Mouse (Mus musculus): ENCODE measurements around the gene Adamts15. TPM values are rescaled to one million over a fixed set of nuclear protein-coding genes. Genes with fewer than 3 reads are reported as not detected.

Gene Adamts15
- 31.9 and 39.2 TPM in 2 replicates for polyA plus RNA-seq (2015; fragmentation: Nextera tagmentation; extraction: Ambion mirVana)

DNA sequence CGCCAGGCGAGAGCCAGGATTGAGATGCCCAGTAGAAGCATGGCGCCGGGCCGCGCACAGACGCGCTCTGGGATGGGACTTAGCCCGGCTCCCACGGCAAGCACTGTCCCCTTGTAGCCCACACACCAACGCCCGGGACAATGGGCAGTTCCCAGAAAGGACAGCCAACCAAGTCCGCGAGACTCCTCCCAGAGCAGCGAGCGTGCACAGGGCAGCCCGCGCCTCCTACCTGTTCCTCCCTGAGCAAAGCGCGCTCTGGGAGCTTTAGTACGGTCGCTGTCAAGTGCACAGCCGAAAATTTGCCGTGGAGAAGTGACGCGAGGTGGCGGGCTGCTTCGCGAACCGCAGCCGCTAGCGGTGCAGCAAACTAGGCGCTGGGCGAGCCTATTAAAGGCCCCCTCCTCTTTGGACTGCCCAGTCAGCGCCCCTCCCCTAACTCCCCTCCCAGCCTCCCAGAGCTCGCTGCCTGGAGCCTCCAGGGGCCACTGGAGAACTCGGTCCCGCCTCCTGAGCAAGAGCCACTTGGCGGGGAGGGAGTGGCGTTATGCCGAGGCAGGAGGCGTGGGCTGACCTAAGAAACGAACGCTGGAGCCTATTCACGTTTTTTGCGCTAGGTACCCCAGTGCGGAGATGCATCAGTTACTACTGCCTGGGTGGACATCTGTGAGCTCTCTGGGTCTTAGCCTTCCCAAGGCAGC is at the start of gene Adamts15:
Adamts15 (minus strand) TSS at position 256 of the 698 bp plus-strand sequence.
- peak within 1 kb of the TSS; percentile 66 for H3K4me3 ChIP-seq
- no peaks in the 10 kb centered on the region for H3K9me3 ChIP-seq
- peaks cover 41% of the 10 kb centered on the region for H3K4me1 ChIP-seq
- under 1% methylated on average over 46 of the region's 47 CpGs for WGBS
- peaks cover 32% of the 10 kb centered on the region for H3K27me3 ChIP-seq
- no peaks in the 10 kb centered on the region; the same call in 1 of the 2 replicates for H3K36me3 ChIP-seq
- H3K4me2 ChIP-seq (replicated peaks): peak within 1 kb of the TSS; percentile 93
- peak within 1 kb of the TSS; percentile 78 for H3K9ac ChIP-seq
- ATAC-seq (ENCODE audit: low FRiP score, low read depth): peak; percentile 91
- peak within 1 kb of the TSS; percentile 67; the same call in 1 of the 2 replicates for H3K27ac ChIP-seq

DNA sequence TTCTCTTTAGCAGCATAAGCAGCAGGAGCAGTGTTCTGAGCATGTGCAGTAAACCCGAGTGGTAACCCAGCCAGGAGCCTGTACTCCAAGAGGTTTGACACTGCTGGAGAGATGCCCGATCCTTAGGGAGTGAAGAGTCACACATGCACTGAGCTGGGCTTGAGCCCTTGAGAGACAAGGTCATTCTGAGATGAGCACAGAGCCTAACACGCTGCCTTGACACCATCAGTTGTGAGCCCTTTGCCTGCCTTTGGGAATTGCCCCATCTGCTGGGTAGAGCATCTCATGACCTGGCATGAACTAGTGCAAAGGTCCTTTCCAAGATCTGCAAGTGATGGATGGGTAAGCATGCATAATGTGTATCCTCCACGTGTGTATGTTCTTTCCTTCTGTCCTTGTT is 49.7 kb upstream of the Adamts15 start:
- Histone ChIP-seq H3K4me3 (no peak overlapping the region), H3K4me2 (replicated peaks) (no peak overlapping the region), H3K9me3 (no peaks in the 10 kb centered on the region), H3K4me1 (peaks cover 13% of the 10 kb centered on the region), H3K9ac (no peak overlapping the region), H3K27ac (no peak overlapping the region), H3K27me3 (no peaks in the 10 kb centered on the region), H3K36me3 (no peaks in the 10 kb centered on the region)
- no peak for ATAC-seq (ENCODE audit: low FRiP score, low read depth)
- 56% methylated on average over 4 of the region's 4 CpGs for WGBS

DNA sequence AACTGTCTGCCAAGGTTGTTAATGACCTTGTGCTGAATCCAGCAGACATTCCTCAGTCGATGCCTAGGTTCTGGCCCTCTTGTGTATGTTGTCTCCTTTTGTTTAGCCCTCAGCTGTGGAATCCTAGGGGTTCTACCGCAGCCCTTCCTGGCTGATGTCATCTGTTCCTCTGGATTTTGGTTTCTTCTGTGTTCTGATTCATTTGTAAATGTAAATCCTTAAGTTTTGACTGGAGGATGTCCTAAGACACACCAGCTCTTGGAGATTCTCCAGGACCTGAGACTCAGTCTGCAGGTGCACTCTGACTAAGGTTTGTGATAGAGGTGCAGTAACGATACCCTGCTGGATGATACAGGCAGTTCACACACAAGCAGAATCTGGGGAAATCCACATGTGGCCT is 47.7 kb upstream of the Adamts15 start:
- H3K36me3 ChIP-seq: no peaks in the 10 kb centered on the region
- H3K4me1 ChIP-seq: peaks cover 15% of the 10 kb centered on the region
- no peaks in the 10 kb centered on the region for H3K27me3 ChIP-seq
- H3K9ac ChIP-seq: no peak overlapping the region
- H3K4me3 ChIP-seq: no peak overlapping the region
- no peak for ATAC-seq (ENCODE audit: low FRiP score, low read depth)
- no peak overlapping the region for H3K27ac ChIP-seq
- WGBS: 71% methylated on average over 3 of the region's 3 CpGs
- H3K9me3 ChIP-seq: no peaks in the 10 kb centered on the region
- H3K4me2 ChIP-seq (replicated peaks): no peak overlapping the region

DNA sequence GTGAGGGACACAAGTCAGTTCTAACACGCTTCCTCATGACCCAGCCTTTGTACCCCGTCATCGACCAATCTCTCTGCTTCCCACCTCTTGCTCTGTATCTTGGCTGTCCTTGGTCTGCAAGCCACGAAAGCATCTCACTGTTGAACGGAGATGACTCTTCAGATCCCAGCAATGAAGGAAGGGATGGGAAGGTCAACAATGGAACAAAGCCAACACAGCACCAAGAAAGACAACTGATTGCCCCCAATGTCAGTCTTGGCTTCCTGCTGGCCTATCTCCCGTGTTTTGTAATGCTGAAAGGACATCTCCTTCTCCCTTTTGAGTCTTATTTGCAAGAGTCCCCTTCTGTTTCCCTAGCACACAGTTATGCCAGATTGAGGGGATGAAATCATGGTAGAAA is 45.9 kb upstream of the Adamts15 start:
- Histone ChIP-seq H3K9me3 (no peaks in the 10 kb centered on the region), H3K4me2 (replicated peaks) (no peak overlapping the region), H3K4me1 (peaks cover 23% of the 10 kb centered on the region), H3K4me3 (no peak overlapping the region), H3K9ac (no peak overlapping the region), H3K27me3 (no peaks in the 10 kb centered on the region), H3K27ac (no peak overlapping the region), H3K36me3 (no peaks in the 10 kb centered on the region)
- 89% methylated on average over 6 of the region's 6 CpGs for WGBS
- no peak for ATAC-seq (ENCODE audit: low FRiP score, low read depth)

DNA sequence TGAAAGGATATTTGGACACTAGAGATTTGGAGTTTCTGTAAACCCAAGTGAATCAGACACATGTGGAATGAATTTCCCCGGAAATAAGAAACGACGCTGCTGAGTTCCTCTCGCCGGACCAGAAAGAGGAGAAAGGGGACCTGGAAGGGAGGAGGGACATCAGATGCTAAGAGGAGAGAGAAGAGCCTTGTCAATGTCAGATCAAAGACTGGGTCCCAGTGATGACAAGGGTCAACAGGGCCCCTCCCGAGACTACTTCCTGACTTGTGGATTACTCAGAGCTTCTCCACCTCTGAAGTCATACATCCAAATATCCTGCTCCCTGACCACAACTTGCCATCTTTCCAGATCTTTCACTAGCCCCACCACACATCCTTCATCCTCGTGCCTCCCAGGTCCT is 44.6 kb upstream of the Adamts15 start:
- Histone ChIP-seq H3K9me3 (no peaks in the 10 kb centered on the region), H3K9ac (no peak overlapping the region), H3K4me3 (no peak overlapping the region), H3K27me3 (no peaks in the 10 kb centered on the region), H3K36me3 (no peaks in the 10 kb centered on the region), H3K27ac (no peak overlapping the region), H3K4me2 (replicated peaks) (no peak overlapping the region), H3K4me1 (peaks cover 23% of the 10 kb centered on the region)
- ATAC-seq (ENCODE audit: low FRiP score, low read depth): no peak
- WGBS: 22% methylated on average over 7 of the region's 7 CpGs

DNA sequence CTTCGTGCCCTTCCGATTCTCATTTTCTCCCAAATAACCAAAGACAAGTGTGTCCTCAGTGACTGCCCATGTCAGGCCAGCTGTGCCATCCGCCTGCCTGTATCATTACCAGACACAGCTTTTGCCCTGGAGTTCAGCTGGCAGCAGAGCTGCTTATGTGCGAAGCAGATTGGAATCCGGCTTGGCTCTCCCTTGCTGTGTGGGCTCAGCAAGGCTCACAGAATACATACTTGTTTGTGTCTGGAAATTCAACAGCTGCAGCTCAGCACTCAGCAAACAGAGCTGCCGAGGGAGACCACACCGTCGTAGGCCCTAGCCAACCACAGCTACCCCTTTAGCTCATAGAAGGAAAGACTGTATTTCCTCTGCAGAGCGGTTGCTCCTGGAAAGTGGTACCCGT is 42.4 kb upstream of the Adamts15 start:
- no peak overlapping the region for H3K9ac ChIP-seq
- H3K36me3 ChIP-seq: no peaks in the 10 kb centered on the region
- peaks cover 23% of the 10 kb centered on the region for H3K4me1 ChIP-seq
- peak overlapping the region; percentile 23; the same call in 1 of the 2 replicates for H3K27ac ChIP-seq
- no peak overlapping the region for H3K4me3 ChIP-seq
- no peaks in the 10 kb centered on the region for H3K9me3 ChIP-seq
- ATAC-seq (ENCODE audit: low FRiP score, low read depth): peak; percentile 89
- WGBS: 54% methylated on average over 10 of the region's 10 CpGs
- 0 out of 2 replicates have a peak, but pooled peaks cover under 1% of the 10 kb centered on the region for H3K27me3 ChIP-seq
- no peak overlapping the region for H3K4me2 ChIP-seq (replicated peaks)

DNA sequence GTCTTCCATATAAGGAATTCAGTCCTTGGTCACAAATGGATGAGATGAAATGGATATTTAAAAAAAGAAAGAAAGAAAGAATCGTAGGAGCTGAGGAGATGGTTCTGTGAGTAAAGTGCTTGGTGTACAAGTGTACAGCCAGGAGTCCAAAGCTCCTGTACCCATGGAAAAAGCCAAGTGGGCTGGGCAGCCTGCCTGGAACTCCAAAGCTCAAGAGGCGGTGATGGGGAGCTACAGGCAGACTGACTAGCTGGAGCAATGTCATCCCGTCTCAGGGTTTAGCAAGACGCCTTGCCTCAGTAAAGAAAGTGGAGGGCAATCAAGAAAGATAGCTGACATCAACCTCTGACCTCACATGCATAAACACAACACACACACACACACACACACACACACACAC is 41.5 kb upstream of the Adamts15 start:
- Histone ChIP-seq H3K27ac (no peak overlapping the region), H3K27me3 (0 out of 2 replicates have a peak, but pooled peaks cover 5% of the 10 kb centered on the region), H3K4me3 (no peak overlapping the region), H3K9ac (no peak overlapping the region), H3K9me3 (no peaks in the 10 kb centered on the region), H3K36me3 (no peaks in the 10 kb centered on the region), H3K4me1 (peaks cover 23% of the 10 kb centered on the region), H3K4me2 (replicated peaks) (no peak overlapping the region)
- no peak for ATAC-seq (ENCODE audit: low FRiP score, low read depth)
- 86% methylated on average over 4 of the region's 4 CpGs for WGBS

DNA sequence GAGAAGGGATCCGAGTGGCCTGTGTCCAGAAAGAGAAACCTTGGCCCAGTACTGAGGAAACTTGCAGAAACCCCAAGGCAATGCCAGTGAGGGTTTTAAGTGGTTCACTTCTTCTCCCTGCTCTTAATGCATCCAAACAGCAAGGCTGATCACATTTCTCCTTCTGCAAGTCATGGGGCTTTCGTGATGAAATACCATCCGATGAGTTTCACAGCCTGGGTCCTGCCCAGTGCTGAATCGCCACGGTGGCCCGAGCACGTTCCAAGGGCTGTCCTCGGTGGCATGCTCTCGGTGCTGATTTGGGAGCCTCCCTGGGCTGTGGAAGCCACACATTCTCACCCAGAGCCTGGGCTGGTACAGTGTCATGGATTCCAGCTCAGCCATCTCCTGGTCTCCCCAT is 33.0 kb upstream of the Adamts15 start:
- 0 out of 2 replicates have a peak, but pooled peaks cover 11% of the 10 kb centered on the region for H3K27me3 ChIP-seq
- WGBS: 91% methylated on average over 9 of the region's 9 CpGs

DNA sequence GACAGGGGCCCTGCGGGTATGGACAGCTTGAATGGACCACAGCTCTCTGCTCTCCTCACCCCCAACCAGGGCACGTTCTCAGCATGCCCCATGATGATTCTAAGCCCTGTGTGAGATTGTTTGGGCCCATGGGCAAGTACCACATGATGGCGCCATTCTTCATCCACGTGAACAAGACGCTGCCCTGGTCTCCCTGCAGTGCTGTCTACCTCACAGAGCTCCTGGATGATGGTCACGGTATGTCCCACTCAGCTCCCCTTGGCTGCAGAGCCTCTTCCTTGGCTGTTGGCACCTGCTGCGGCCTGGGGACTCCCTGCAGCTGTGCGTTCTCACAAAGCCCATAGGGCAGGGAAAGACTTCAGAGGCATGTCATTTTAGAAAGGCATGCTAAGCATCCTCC is 31.0 kb upstream of the Adamts15 start:
- Histone ChIP-seq H3K4me1 (peaks cover 20% of the 10 kb centered on the region; the same call in 1 of the 2 replicates), H3K9me3 (no peaks in the 10 kb centered on the region), H3K9ac (no peak overlapping the region), H3K27ac (no peak overlapping the region), H3K4me2 (replicated peaks) (no peak overlapping the region), H3K4me3 (no peak overlapping the region), H3K27me3 (0 out of 2 replicates have a peak, but pooled peaks cover 6% of the 10 kb centered on the region), H3K36me3 (no peaks in the 10 kb centered on the region)
- WGBS: 55% methylated on average over 8 of the region's 8 CpGs
- ATAC-seq (ENCODE audit: low FRiP score, low read depth): no peak

More for the DNA sequence above, 33.0 kb upstream of the Adamts15 start:
- no peak overlapping the region for H3K4me3 ChIP-seq
- H3K9me3 ChIP-seq: no peaks in the 10 kb centered on the region
- no peak overlapping the region for H3K27ac ChIP-seq
- H3K4me2 ChIP-seq (replicated peaks): no peak overlapping the region
- no peak overlapping the region for H3K9ac ChIP-seq
- peaks cover 15% of the 10 kb centered on the region; the same call in 1 of the 2 replicates for H3K4me1 ChIP-seq
- no peaks in the 10 kb centered on the region for H3K36me3 ChIP-seq
- no peak for ATAC-seq (ENCODE audit: low FRiP score, low read depth)

DNA sequence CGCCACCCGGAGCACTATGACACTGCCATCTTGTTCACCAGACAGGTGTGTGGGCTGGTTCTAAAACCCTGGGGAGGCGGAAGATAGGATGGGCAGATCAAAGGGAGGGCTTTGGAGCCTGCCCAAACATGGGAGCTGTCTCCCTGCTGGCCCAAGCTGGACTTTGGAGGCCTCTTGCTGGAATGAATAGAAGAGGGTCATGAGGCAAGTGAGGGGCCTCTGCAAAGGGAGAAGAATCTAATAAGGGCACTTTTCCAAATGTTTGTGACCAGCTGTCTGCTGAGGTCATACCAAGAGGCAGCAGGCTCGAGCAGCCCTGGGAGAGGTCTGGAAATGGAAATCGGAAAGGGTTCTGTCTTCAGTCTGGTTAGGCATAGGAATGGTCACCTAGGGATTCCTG is 29.2 kb upstream of the Adamts15 start:
- WGBS: 77% methylated on average over 5 of the region's 5 CpGs
- H3K4me1 ChIP-seq: peaks cover 20% of the 10 kb centered on the region; the same call in 1 of the 2 replicates
- peaks cover 19% of the 10 kb centered on the region for H3K27me3 ChIP-seq
- no peak overlapping the region for H3K27ac ChIP-seq
- no peaks in the 10 kb centered on the region for H3K9me3 ChIP-seq
- no peak overlapping the region for H3K4me2 ChIP-seq (replicated peaks)
- no peak for ATAC-seq (ENCODE audit: low FRiP score, low read depth)
- no peak overlapping the region for H3K4me3 ChIP-seq
- no peaks in the 10 kb centered on the region for H3K36me3 ChIP-seq
- H3K9ac ChIP-seq: no peak overlapping the region

DNA sequence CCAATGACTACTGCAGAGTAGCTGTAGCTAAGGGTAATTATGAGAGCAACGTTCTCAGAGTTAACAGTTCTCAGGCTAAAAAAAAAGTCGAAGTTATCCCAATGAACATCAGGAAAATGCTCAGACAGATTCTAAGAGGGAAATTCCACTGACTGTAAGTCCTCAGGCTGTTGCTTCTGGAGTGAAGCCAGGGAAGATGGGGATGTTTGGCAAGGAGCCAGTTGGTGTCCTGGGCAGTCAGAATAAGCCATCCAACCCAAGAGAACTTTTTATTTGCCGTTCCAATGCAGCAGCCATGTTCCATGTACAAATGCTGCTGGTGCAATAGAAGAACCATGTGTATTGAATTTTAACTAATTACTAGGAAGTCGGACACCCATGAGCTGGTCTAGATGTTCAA is 28.3 kb upstream of the Adamts15 start:
- Histone ChIP-seq H3K36me3 (no peaks in the 10 kb centered on the region), H3K27ac (no peak overlapping the region; the same call in 1 of the 2 replicates), H3K4me1 (peaks cover 20% of the 10 kb centered on the region; the same call in 1 of the 2 replicates), H3K9ac (no peak overlapping the region), H3K4me2 (replicated peaks) (no peak overlapping the region), H3K9me3 (no peaks in the 10 kb centered on the region), H3K4me3 (no peak overlapping the region), H3K27me3 (peaks cover 22% of the 10 kb centered on the region)
- 57% methylated on average over 4 of the region's 4 CpGs for WGBS
- no peak for ATAC-seq (ENCODE audit: low FRiP score, low read depth)

DNA sequence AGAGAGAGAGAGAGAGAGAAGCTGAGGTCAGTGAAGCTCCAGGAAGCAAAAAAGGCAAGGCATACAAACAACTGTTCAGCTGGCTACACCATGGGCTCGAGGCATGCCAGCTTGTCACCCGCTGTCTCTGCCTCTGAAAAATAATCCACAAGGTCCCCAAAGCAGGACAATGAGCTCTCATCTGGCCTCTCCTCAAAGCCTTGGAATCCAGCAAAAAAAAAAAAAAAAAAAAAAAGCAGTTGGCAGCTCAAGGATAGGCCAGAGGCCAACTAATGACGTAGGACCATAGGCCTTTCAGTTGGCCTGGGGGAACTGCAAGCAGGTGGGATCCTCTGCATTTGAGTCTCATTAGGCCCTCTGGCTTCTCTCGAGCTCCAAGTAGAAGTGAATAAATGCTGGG is 27.7 kb upstream of the Adamts15 start:
- peaks cover 20% of the 10 kb centered on the region; the same call in 1 of the 2 replicates for H3K4me1 ChIP-seq
- no peaks in the 10 kb centered on the region for H3K9me3 ChIP-seq
- no peak for ATAC-seq (ENCODE audit: low FRiP score, low read depth)
- no peak overlapping the region for H3K4me2 ChIP-seq (replicated peaks)
- no peak overlapping the region; the same call in 1 of the 2 replicates for H3K27ac ChIP-seq
- H3K9ac ChIP-seq: no peak overlapping the region
- no peaks in the 10 kb centered on the region for H3K36me3 ChIP-seq
- WGBS: 78% methylated on average over 4 of the region's 4 CpGs
- peaks cover 29% of the 10 kb centered on the region for H3K27me3 ChIP-seq
- H3K4me3 ChIP-seq: no peak overlapping the region
